Mouse (Mus musculus) embryonic facial prominence, embryonic 11.5 days (tissue): ENCODE data around the gene Kalrn. TPM values are rescaled to one million over a fixed set of nuclear protein-coding genes. Genes with fewer than 3 reads are reported as not detected.

Experiments used
- ATAC-seq: fragments of 200-750 bp; cut with Nextera tagmentation; replicated peaks from 2 replicates; pipeline ENCODE4 v1.8.0; 2017; ENCODE audit warnings: low read depth; ENCODE audit not compliant: insufficient number of reproducible peaks, low FRiP score, low TSS enrichment
- DNase-seq: peaks from one replicate; pipeline ENCODE4 v3.0.0-alpha.2; 2015; ENCODE audit warnings: low spot score
- H3K27ac ChIP-seq: fragments of 300-500 bp; sonication (generic); replicated peaks from 2 replicates; pipeline ENCODE4 v1.5.1; 2014; ENCODE audit warnings: mild to moderate bottlenecking, low read depth, low read length, control low read depth
- H3K27me3 ChIP-seq: fragments of 300-500 bp; sonication (generic); 2 replicates; pipeline ENCODE4 v1.6.1; 2014; ENCODE audit warnings: mild to moderate bottlenecking, low read length, moderate library complexity, mixed read lengths; ENCODE audit not compliant: control insufficient read depth, insufficient read depth
- H3K36me3 ChIP-seq: fragments of 300-500 bp; sonication (generic); replicated peaks from 2 replicates; pipeline ENCODE4 v1.6.1; 2014; ENCODE audit warnings: low read depth, mild to moderate bottlenecking, low read length, moderate library complexity, mixed read lengths; ENCODE audit not compliant: control insufficient read depth, insufficient read depth
- H3K4me1 ChIP-seq: fragments of 300-500 bp; sonication (generic); 2 replicates; pipeline ENCODE4 v1.6.1; 2014; ENCODE audit warnings: low read length, mixed read lengths; ENCODE audit not compliant: control insufficient read depth, insufficient read depth
- H3K4me2 ChIP-seq: fragments of 300-500 bp; sonication (generic); 2 replicates; pipeline ENCODE4 v1.6.1; 2014; ENCODE audit warnings: low read depth, mild to moderate bottlenecking, control low read depth, low read length, moderate library complexity
- H3K4me3 ChIP-seq: fragments of 300-500 bp; sonication (generic); 2 replicates; pipeline ENCODE4 v1.5.1; 2014; ENCODE audit warnings: low read depth, low read length, control low read depth
- H3K9ac ChIP-seq: fragments of 300-500 bp; sonication (generic); replicated peaks from 2 replicates; pipeline ENCODE4 v1.6.1; 2014; ENCODE audit warnings: mild to moderate bottlenecking, control low read depth, low read length
- H3K9me3 ChIP-seq: fragments of 300-500 bp; sonication (generic); replicated peaks from 2 replicates; pipeline ENCODE4 v1.6.1; 2016; ENCODE audit warnings: mild to moderate bottlenecking, low read length, inconsistent platforms, mixed read lengths; ENCODE audit not compliant: control insufficient read depth
- WGBS: fragments of 180-500 bp; shearing (Covaris S2); extraction: QIAGEN DNeasy Blood & Tissue Kit; methylation state at CpG from one replicate; pipeline ENCODE4 v1.1.7; 2014; 5-methylcytosine and 5-hydroxymethylcytosine counted together
- polyA plus RNA-seq: library from polyadenylated mRNA; unstranded; fragments of >200 nt; fragmentation: Nextera tagmentation; extraction: Ambion mirVana; gene quantifications from 2 replicates; pipeline ENCODE4 v1.2.1, GENCODE M21; 2014

Kalrn gene
- polyA plus RNA-seq, 1 experiment from 2014 or later: 12.0 TPM

DNA sequence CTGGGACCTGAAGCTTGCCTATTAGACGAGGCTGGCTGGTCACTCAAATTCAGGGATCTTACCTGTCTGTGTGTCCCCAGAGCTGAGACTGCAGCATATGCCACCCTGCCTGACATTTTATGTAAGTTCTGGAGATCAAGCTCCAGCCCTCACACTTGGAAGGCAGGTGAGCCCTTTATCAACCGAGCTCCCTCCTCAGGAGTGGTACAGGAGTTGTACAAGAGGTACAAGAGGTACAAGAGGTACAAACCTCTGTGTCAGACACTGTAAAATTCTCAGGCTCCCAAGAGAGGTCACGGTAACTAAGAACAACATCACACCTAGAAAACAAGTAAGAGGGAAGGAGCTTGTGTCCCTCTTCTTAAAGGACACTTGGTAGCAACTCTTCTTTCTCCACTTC, 217.8 kb downstream of the Kalrn start:
- Histone ChIP-seq H3K36me3 (no peaks in the 10 kb centered on the region), H3K4me3 (no peak overlapping the region), H3K27ac (no peak overlapping the region), H3K4me2 (no peak overlapping the region), H3K9ac (no peak overlapping the region), H3K27me3 (no peaks in the 10 kb centered on the region), H3K4me1 (no peaks in the 10 kb centered on the region), H3K9me3 (no peaks in the 10 kb centered on the region)
- DNase-seq: no peak
- WGBS: 87% methylated on average over 3 of the region's 3 CpGs
- no peak for ATAC-seq

DNA sequence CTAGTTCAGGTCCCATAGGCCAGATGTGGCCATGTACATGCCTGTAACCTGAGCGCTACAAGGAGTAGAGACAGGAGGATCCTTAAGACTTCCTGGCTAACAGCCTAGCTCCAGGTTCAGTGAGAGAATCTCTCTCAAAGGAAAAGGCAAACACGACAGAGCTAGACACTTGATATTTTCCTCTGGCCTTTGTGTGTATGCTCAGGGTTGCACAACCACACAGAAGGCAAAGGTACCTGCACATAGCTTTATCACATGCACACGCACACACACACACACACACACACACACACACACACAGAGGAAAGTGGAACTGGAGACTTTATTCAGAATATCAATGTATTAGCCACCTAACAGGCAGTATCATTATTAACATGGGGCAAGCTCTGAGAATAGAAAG, 219.3 kb downstream of the Kalrn start:
- no peak overlapping the region for H3K27ac ChIP-seq
- H3K9me3 ChIP-seq: no peaks in the 10 kb centered on the region
- no peak overlapping the region for H3K9ac ChIP-seq
- no peaks in the 10 kb centered on the region for H3K4me1 ChIP-seq
- no peak overlapping the region for H3K4me2 ChIP-seq
- DNase-seq: no peak
- H3K4me3 ChIP-seq: no peak overlapping the region
- 85% methylated on average over 3 of the region's 3 CpGs for WGBS
- ATAC-seq: no peak
- H3K27me3 ChIP-seq: no peaks in the 10 kb centered on the region
- no peaks in the 10 kb centered on the region for H3K36me3 ChIP-seq

DNA sequence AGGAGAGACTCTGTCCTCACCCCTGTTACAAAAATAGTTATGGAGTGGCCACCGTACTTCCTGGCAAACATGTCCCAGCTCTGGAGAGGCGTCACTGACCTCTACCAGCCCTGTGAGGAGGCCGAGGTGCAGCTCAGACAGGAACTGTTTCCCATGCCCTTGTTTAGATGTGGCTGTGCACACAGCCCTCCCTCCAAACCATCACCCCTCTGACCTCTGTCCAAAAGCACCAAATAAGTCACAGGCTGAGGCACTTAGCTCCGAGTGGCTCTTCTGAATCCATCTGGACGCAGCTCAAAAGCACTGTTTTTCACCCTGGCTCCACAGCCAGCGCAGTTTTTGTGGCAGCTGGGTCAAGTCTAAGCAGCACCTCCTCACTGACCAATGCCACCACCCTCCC, 220.6 kb downstream of the Kalrn start:
- Histone ChIP-seq H3K4me2 (no peak overlapping the region), H3K27ac (no peak overlapping the region), H3K9me3 (no peaks in the 10 kb centered on the region), H3K9ac (no peak overlapping the region), H3K27me3 (no peaks in the 10 kb centered on the region), H3K4me3 (no peak overlapping the region), H3K36me3 (no peaks in the 10 kb centered on the region), H3K4me1 (no peaks in the 10 kb centered on the region)
- no peak for ATAC-seq
- 13% methylated on average over 6 of the region's 6 CpGs for WGBS
- no peak for DNase-seq

DNA sequence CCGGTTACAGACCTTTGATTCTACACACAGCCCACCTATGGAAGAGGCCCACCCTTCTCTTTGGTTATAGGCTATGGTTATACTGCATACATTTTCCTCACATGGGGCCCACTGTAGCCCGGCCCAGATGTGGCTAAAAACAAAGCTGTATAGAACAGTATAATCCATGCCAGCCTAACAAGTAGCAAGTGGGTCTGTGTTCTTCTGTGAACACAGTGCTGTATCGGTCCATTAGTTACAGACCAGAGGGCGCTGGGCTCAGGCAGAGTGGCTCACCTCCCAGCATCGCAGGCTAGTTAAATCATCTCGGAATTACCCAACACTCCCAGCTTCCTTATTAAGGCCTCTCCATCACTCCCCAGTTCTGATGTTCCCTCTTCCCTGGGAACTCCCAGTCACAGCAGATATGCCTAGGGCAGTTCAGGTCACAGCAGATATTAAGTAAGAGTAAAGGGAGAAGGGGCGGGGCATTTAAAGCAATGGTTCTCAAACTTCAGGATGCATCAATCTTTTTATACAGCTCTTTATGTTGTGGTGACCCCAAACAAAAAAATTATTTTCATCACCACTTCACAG, 221.7 kb downstream of the Kalrn start:
- Histone ChIP-seq H3K27me3 (no peaks in the 10 kb centered on the region), H3K36me3 (no peaks in the 10 kb centered on the region), H3K9me3 (no peaks in the 10 kb centered on the region), H3K4me1 (no peaks in the 10 kb centered on the region), H3K27ac (no peak overlapping the region), H3K4me2 (no peak overlapping the region), H3K4me3 (no peak overlapping the region), H3K9ac (no peak overlapping the region)
- no peak for DNase-seq
- WGBS: 86% methylated on average over 7 of the region's 7 CpGs
- no peak for ATAC-seq

DNA sequence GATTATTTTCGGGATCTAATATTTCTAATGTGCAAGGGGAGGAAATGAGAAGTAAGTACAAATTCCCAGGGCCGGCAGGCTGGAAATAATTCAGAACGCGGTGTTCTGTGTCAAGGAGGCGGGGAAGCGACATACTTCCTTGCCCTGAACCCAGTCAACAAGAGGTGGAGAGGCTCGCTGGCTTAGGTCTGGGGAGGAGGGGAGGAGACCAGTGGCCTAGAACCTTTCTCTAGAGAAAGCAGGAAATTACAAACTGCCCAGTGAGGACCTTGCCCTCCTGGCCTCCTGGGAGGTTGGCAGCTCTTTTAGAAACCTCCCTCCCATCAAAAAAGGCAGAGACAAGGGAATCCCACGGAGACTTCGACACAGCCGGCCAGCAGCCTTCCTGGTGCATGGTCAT, 225.8 kb downstream of the Kalrn start:
- Histone ChIP-seq H3K36me3 (no peaks in the 10 kb centered on the region), H3K9me3 (no peaks in the 10 kb centered on the region), H3K4me3 (no peak overlapping the region), H3K27me3 (no peaks in the 10 kb centered on the region), H3K4me1 (no peaks in the 10 kb centered on the region), H3K27ac (no peak overlapping the region), H3K4me2 (no peak overlapping the region), H3K9ac (no peak overlapping the region)
- ATAC-seq (no peak), DNase-seq (no peak)
- 59% methylated on average over 10 of the region's 10 CpGs for WGBS

DNA sequence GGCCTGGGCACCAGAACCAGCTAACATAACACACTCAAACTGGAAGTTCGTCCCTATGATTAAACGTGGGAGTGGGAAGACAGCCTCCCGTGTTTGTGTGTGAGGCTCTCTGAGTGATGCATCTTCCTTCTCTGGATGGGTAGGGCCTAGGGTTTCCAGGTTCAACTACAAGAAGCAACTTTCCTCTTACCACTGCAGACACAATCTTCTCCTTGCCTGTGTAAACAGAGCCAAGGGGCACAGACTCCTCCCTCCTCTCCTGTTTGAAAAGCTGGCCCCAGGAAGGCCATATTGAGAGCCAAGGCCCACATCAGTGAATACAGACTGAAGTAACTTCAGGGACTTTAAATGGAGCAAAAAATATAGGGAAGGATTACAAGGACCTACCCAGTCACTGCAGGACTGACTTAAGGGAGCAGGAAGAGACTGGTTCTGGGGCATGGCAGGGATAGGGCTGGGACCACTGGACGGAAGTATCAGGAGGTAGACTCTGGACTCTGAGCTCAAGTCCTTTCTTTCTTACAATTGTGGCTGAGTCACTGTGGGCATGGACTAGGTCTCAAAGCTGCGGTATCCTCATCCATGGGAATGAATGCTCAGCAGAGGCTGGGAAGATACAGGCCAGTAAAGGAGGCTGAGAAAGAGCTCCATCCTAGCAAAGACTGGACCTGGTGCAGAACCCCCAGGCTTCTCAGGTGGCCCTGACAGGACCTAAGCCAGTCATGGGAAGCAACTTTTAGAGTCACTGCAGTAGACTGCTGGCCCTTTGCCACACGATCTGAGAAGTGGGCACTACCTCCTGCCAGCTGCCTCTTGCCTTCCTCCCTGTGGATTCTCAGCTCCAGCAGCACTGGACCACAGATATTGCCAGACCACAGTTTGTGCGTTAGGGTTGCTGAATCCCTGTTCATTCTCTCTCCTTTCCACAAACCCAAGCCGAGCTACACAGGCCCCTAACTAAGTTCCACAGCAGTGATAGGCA, 228.1 kb downstream of the Kalrn start:
- no peaks in the 10 kb centered on the region for H3K9me3 ChIP-seq
- no peak overlapping the region for H3K4me3 ChIP-seq
- H3K4me2 ChIP-seq: no peak overlapping the region
- no peaks in the 10 kb centered on the region for H3K36me3 ChIP-seq
- DNase-seq (no peak), ATAC-seq (no peak)
- no peaks in the 10 kb centered on the region for H3K4me1 ChIP-seq
- no peaks in the 10 kb centered on the region for H3K27me3 ChIP-seq
- H3K27ac ChIP-seq: no peak overlapping the region
- 85% methylated on average over 8 of the region's 8 CpGs for WGBS
- H3K9ac ChIP-seq: no peak overlapping the region

DNA sequence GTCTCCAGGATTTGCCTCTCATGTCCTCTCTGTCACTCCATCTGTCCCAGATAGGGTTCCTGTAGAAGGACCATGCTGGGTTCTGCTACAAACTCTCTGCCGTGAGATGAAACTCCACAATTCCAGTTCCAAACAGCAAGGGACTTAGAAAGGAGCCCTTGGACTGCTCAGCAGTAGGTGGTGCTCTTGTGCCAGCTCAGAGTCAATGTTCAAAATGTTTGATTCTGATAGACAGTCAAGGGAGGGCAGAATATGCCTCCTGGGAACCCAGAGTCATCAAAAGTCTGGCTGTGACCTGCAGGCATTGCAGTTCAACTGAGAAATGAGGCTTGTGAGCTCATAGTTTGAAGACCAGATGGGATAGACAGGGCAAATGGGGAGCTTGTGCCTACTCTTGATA, 229.4 kb downstream of the Kalrn start:
- DNase-seq (peak; percentile 60), ATAC-seq (no peak)
- Histone ChIP-seq H3K9ac (no peak overlapping the region), H3K9me3 (no peaks in the 10 kb centered on the region), H3K4me1 (no peaks in the 10 kb centered on the region), H3K27me3 (no peaks in the 10 kb centered on the region), H3K4me3 (no peak overlapping the region), H3K4me2 (no peak overlapping the region), H3K36me3 (no peaks in the 10 kb centered on the region), H3K27ac (no peak overlapping the region)
- WGBS: 48% methylated on average over 1 of the region's 1 CpGs

DNA sequence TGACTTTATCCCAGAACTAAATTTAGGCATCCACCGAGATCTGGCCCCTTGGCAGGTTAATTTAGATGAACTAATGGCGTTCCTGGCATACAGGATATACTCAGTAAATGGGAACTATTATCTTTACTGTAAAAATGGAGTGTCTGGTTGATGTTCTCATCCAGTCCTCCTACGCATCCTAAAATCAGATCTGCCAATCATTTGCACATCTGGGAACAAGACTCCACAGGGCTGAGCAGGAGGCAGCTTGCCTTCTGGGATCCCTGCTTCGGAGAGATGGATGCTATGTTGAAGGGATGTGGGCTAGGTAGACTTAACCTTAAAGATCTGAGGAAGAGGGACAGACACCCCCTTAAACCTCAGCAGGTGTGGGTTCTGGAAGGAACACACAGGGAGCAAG, 230.2 kb downstream of the Kalrn start:
- no peak overlapping the region for H3K9ac ChIP-seq
- ATAC-seq (no peak), DNase-seq (no peak)
- no peak overlapping the region for H3K4me3 ChIP-seq
- H3K27me3 ChIP-seq: no peaks in the 10 kb centered on the region
- 84% methylated on average over 4 of the region's 4 CpGs for WGBS
- H3K4me2 ChIP-seq: no peak overlapping the region
- H3K36me3 ChIP-seq: no peaks in the 10 kb centered on the region
- no peaks in the 10 kb centered on the region for H3K9me3 ChIP-seq
- no peaks in the 10 kb centered on the region for H3K4me1 ChIP-seq
- H3K27ac ChIP-seq: no peak overlapping the region
